Mouse (Mus musculus): ENCODE results near the gene Arvcf. TPM values are rescaled to one million over a fixed set of nuclear protein-coding genes. Genes with fewer than 3 reads are reported as not detected.

Arvcf gene
- polyA plus RNA-seq, 1 experiment from 2014 or later = 71.0 TPM

DNA sequence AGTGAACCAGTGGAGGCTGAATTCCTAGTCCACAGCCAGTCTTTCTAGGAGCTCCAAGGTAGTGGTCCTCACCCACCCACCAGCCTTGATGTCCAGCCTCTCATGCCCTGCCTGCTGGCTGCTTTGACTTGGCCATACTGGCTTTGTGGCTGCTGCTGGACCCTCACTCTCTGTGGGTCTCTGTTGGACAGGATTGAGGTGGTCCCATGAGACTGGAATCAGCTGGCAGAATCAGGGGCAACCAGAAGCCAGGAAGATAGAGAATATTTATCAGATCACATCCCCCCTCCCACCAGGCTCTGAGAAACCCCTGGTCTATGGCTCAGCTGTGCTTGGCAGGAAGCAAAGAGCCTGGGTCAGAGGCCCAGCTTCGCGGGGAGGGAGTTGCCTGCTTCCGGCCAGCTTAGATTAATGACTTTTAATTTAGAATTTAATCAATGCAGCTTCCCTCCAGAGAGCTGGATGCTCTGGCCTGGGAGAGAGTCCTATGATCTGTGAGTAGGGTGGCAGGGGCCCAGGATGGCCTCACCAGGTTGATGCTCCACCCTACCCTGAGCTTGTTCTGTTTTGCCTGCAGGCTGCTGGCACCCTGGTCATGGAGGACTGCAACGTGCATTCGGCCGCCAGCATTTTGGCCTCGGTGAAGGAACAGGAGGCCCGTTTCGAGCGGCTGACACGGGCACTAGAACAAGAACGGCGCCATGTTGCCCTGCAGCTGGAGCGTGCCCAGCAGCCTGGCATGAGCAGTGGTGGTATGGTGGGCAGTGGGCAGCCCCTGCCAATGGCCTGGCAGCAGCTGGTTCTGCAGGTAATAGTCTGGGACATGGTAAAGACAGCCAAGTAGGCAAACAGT lies 40.8 kb downstream of the Arvcf start:
- Histone ChIP-seq H3K9me3 (ENCODE audit: control insufficient read depth, low read length) (no peaks in the 10 kb centered on the region), H3K4me3 (ENCODE audit: low read depth, low read length) (no peak overlapping the region), H3K36me3 (ENCODE audit: control insufficient read depth, insufficient read depth, low read length) (no peaks in the 10 kb centered on the region), H3K9ac (ENCODE audit: low read length) (peak overlapping the region; percentile 7; the same call in 1 of the 2 replicates), H3K27me3 (ENCODE audit: control insufficient read depth, insufficient read depth, low read length) (no peaks in the 10 kb centered on the region), H3K27ac (ENCODE audit: low read depth, low read length) (peak overlapping the region; percentile 37), H3K4me1 (ENCODE audit: control insufficient read depth, insufficient read depth, low read length) (peaks cover 42% of the 10 kb centered on the region), H3K4me2 (no peak overlapping the region)
- DNase-seq (ENCODE audit: low spot score, missing footprints) (no peak), ATAC-seq (ENCODE audit: low FRiP score) (no peak)
- WGBS = 93% methylated on average over 14 of the region's 14 CpGs

DNA sequence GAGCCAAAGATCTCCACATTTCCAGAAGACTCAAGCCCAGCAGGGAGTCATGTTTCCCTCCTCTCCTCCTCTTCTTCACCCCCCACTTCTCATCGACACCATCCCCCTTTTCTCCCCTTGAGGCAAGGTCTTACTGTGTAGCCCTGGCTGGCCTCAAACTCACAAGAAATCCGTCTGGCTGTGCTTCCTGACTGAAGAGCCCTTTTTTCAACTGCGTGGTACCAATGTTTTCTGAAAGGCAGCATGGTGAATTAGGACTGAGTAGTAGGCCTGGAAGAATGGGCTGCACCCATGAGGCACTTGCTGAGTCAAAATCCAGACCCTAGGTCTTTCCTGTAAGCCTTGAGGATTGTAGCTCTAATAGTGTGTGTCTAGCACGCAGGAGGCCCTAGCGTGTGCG lies 42.4 kb downstream of the Arvcf start:
- Histone ChIP-seq H3K9ac (ENCODE audit: low read length) (no peak overlapping the region), H3K27ac (ENCODE audit: low read depth, low read length) (no peak overlapping the region), H3K4me2 (no peak overlapping the region), H3K9me3 (ENCODE audit: control insufficient read depth, low read length) (no peaks in the 10 kb centered on the region), H3K4me1 (ENCODE audit: control insufficient read depth, insufficient read depth, low read length) (peaks cover 51% of the 10 kb centered on the region), H3K4me3 (ENCODE audit: low read depth, low read length) (no peak overlapping the region), H3K36me3 (ENCODE audit: control insufficient read depth, insufficient read depth, low read length) (no peaks in the 10 kb centered on the region), H3K27me3 (ENCODE audit: control insufficient read depth, insufficient read depth, low read length) (no peaks in the 10 kb centered on the region)
- peak; percentile 75 for DNase-seq (ENCODE audit: low spot score, missing footprints)
- 75% methylated on average over 6 of the region's 6 CpGs for WGBS
- ATAC-seq (ENCODE audit: low FRiP score) = no peak

DNA sequence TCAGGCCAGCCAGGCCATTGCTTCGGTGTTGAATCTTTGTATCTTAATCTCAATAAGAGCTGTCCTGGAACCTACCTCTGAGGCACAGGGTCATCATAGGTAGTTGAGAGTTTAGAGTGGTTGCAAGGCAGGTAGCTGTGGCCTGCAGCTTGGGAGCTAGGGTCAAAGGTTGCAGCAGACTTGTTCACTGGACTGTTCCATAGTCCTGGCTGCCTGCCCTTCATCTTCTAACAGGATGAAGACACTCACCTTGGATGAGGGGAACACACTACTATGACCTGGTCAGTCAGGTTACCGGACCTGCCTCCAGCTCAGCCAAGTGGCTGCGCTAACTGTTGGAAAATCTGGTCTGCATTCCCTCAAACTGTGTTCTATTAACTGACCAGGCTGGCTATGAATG lies 43.1 kb downstream of the Arvcf start:
- 98% methylated on average over 3 of the region's 3 CpGs for whole genome bisulfite sequencing
- no peak for DNase-seq (ENCODE audit: low spot score, missing footprints)
- no peaks in the 10 kb centered on the region for H3K9me3 ChIP-seq (ENCODE audit: control insufficient read depth, low read length)
- no peaks in the 10 kb centered on the region for H3K27me3 ChIP-seq (ENCODE audit: control insufficient read depth, insufficient read depth, low read length)
- no peak overlapping the region for H3K4me3 ChIP-seq (ENCODE audit: low read depth, low read length)
- no peak for ATAC-seq (ENCODE audit: low FRiP score)
- no peak overlapping the region for H3K9ac ChIP-seq (ENCODE audit: low read length)
- H3K4me2 ChIP-seq = no peak overlapping the region
- no peaks in the 10 kb centered on the region for H3K36me3 ChIP-seq (ENCODE audit: control insufficient read depth, insufficient read depth, low read length)
- peaks cover 58% of the 10 kb centered on the region for H3K4me1 ChIP-seq (ENCODE audit: control insufficient read depth, insufficient read depth, low read length)
- H3K27ac ChIP-seq (ENCODE audit: low read depth, low read length) = no peak overlapping the region

DNA sequence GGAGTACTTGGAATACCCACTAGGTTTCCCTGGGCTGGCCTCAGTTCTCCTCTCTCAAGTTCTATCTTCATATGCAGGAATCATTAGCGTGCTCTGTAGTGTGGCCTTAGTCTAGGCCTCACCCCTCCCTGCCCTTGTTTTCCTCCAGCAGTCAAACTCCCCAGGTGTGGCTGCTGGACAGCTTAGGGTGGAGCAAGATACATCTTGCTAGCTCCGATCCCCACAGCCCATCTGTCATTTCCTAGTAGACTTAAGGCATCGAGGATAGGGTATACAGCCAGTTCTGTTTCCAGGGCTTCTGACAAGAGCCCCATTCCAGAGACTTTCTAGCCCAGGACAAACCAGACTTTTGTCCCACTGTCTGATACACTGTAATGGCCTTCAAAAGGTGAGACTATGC lies 43.7 kb downstream of the Arvcf start:
- Histone ChIP-seq H3K27me3 (ENCODE audit: control insufficient read depth, insufficient read depth, low read length) (no peaks in the 10 kb centered on the region), H3K4me1 (ENCODE audit: control insufficient read depth, insufficient read depth, low read length) (peaks cover 63% of the 10 kb centered on the region), H3K36me3 (ENCODE audit: control insufficient read depth, insufficient read depth, low read length) (no peaks in the 10 kb centered on the region), H3K4me3 (ENCODE audit: low read depth, low read length) (no peak overlapping the region), H3K4me2 (no peak overlapping the region), H3K9me3 (ENCODE audit: control insufficient read depth, low read length) (no peaks in the 10 kb centered on the region), H3K9ac (ENCODE audit: low read length) (no peak overlapping the region), H3K27ac (ENCODE audit: low read depth, low read length) (peak overlapping the region; percentile 14; the same call in 1 of the 2 replicates)
- WGBS = 83% methylated on average over 3 of the region's 3 CpGs
- ATAC-seq (ENCODE audit: low FRiP score) = no peak
- DNase-seq (ENCODE audit: low spot score, missing footprints) = peak; percentile 82

DNA sequence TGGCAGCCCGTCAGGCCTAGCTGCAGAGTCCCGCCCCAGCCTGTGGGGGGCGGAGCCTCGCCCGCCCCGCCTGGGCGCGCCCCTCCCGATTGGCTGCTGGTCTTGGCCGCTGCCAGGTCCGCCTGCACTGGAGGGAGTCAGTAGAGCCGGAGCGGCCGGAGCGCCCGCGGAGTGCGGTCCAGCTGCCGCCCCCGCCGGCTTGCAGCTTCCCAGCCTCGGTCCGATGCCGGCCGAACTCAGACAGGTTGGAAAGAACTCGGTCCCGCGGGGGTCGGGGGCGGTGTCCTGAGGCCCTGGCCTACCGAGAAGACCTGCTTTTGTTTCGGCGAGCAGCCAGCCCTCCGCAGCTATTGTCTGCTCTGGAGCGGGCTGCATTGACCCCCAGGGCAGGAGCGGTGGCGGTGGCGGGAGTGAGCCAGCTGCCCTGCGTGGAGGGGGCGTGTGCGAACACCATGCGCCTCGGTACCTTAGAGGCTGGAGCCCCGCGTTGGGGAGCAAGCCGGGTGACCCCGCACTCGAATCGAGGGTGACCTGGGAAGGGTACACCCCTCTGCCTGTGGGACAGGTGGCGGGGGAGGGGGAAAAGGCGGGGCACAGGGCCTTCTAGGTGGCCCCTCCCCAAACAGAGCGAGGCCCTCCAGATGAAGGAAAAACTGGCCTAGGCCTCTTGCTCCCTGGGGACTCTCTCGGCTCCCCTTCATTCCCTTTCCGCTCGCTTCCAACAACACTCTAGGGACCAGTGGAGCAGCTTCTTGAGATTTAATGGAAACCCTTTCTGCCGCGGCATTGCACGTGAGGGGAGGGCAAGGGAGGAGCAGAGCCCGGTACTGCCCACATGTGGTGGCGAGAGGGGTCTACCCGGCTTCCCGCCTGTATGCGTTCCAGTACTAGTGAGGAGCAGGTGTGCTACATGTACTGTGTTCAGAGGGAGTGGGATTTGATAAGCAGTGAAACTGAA lies 44.8 kb downstream of the Arvcf start:
- Histone ChIP-seq H3K9ac (ENCODE audit: low read length) (peak overlapping the region; percentile 90), H3K36me3 (ENCODE audit: control insufficient read depth, insufficient read depth, low read length) (peaks cover 9% of the 10 kb centered on the region), H3K9me3 (ENCODE audit: control insufficient read depth, low read length) (no peaks in the 10 kb centered on the region), H3K4me1 (ENCODE audit: control insufficient read depth, insufficient read depth, low read length) (peaks cover 54% of the 10 kb centered on the region), H3K4me2 (peak overlapping the region; percentile 64), H3K27ac (ENCODE audit: low read depth, low read length) (peak overlapping the region; percentile 87), H3K27me3 (ENCODE audit: control insufficient read depth, insufficient read depth, low read length) (no peaks in the 10 kb centered on the region), H3K4me3 (ENCODE audit: low read depth, low read length) (peak overlapping the region; percentile 85)
- DNase-seq (ENCODE audit: low spot score, missing footprints) = peak; percentile 98
- under 1% methylated on average over 61 of the region's 63 CpGs for WGBS
- ATAC-seq (ENCODE audit: low FRiP score) = peak; percentile 87

DNA sequence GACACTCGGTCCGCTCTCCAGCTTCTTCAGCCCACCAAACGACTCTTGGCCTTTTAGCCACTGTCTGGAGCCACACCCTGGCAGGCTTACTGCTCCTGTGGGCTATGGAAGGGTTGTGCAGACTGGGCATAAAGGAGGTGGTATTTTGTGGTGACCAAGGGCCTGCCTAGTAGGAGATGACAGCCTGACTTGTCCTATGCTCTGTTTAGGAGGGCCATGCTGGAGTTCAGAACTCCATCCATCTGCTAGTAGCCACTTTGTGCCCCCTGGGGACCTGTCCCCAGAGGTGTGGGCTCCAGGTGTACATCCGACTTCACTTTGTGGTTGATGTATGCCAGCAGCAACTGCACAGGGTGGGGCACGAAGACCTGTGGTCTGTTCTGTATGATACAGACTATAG lies 45.6 kb downstream of the Arvcf start:
- WGBS = 56% methylated on average over 5 of the region's 5 CpGs

DNA sequence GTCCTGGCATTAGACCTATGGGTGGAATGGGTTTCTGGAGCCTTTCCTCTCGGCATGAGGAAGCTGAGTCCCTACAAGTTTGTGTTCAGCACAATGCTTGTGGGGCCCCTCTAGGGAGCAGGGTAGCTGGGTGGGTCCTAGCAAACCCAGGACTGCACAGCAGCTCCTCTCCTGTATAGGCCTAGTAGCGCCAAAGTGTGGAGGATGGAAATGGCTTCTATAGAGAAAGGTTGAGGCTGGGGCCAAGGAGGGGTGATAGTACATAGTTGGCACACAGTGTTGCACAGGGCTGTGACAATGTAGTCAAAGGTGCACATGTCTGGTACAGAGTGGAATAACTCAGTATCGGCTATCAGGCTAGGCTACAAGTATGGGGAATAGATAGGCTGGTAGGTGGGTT lies 46.1 kb downstream of the Arvcf start:
- ATAC-seq (ENCODE audit: low FRiP score) (no peak), DNase-seq (ENCODE audit: low spot score, missing footprints) (peak; percentile 85)
- H3K4me1 ChIP-seq (ENCODE audit: control insufficient read depth, insufficient read depth, low read length) = peaks cover 47% of the 10 kb centered on the region
- peak overlapping the region; percentile 85 for H3K4me3 ChIP-seq (ENCODE audit: low read depth, low read length)
- peak overlapping the region; percentile 64 for H3K4me2 ChIP-seq
- WGBS = 73% methylated on average over 3 of the region's 3 CpGs
- H3K36me3 ChIP-seq (ENCODE audit: control insufficient read depth, insufficient read depth, low read length) = peaks cover 21% of the 10 kb centered on the region
- 0 out of 2 replicates have a peak overlapping the region, but pooled peaks have one; percentile 87 for H3K27ac ChIP-seq (ENCODE audit: low read depth, low read length)
- peak overlapping the region; percentile 90 for H3K9ac ChIP-seq (ENCODE audit: low read length)
- H3K27me3 ChIP-seq (ENCODE audit: control insufficient read depth, insufficient read depth, low read length) = no peaks in the 10 kb centered on the region
- no peaks in the 10 kb centered on the region for H3K9me3 ChIP-seq (ENCODE audit: control insufficient read depth, low read length)

More for the DNA sequence above, 45.6 kb downstream of the Arvcf start:
- Histone ChIP-seq H3K4me3 (ENCODE audit: low read depth, low read length) (peak overlapping the region; percentile 85), H3K27me3 (ENCODE audit: control insufficient read depth, insufficient read depth, low read length) (no peaks in the 10 kb centered on the region), H3K4me1 (ENCODE audit: control insufficient read depth, insufficient read depth, low read length) (peaks cover 47% of the 10 kb centered on the region), H3K9me3 (ENCODE audit: control insufficient read depth, low read length) (no peaks in the 10 kb centered on the region), H3K36me3 (ENCODE audit: control insufficient read depth, insufficient read depth, low read length) (peaks cover 16% of the 10 kb centered on the region), H3K27ac (ENCODE audit: low read depth, low read length) (peak overlapping the region; percentile 87; the same call in 1 of the 2 replicates), H3K9ac (ENCODE audit: low read length) (peak overlapping the region; percentile 90), H3K4me2 (peak overlapping the region; percentile 64)
- ATAC-seq (ENCODE audit: low FRiP score) (no peak), DNase-seq (ENCODE audit: low spot score, missing footprints) (peak; percentile 85)

DNA sequence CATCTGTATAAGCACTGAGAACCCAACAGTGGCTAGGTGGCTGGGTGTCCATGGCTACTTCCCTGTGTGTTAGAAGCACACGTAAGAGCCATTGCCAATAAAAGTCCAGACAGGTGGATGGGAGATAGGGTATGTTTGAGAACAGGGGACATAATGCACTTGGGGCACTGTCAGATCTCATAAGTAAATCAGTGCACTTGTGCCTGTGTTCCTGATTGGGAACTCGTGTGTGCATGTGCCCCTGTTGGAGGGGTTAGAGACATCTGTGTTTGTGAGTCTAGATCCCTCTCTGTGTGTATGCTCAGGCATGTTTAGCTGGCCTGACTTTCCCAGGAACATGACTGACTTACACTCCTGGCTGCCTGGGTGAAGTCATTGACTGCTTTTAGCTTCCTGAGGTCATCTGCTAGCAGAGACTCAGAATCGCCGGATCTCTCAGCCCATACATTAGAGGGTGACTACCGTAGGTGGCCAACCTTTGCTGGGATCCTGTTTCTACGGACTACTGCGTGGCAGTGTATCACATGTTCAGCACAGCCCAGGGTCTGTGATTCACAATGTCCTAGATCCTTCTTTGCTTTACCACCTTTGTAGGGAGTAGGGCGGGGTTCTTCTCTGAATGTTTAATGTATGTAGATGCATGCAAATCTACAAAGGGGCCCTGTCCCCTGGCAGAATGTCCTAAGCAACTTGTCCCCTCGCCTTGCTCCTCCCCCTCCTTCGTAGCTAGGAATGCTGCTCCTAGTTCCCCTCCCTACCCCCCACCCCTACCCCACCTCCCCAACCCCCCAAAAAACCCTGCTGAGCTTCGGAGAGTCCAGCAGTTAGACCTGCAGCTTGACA lies 47.0 kb downstream of the Arvcf start:
- Histone ChIP-seq H3K4me3 (ENCODE audit: low read depth, low read length) (0 out of 2 replicates have a peak overlapping the region, but pooled peaks have one; percentile 5), H3K9me3 (ENCODE audit: control insufficient read depth, low read length) (no peaks in the 10 kb centered on the region), H3K36me3 (ENCODE audit: control insufficient read depth, insufficient read depth, low read length) (peaks cover 28% of the 10 kb centered on the region), H3K9ac (ENCODE audit: low read length) (peak overlapping the region; percentile 49; the same call in 1 of the 2 replicates), H3K27ac (ENCODE audit: low read depth, low read length) (peak overlapping the region; percentile 84), H3K4me1 (ENCODE audit: control insufficient read depth, insufficient read depth, low read length) (peaks cover 53% of the 10 kb centered on the region), H3K4me2 (peak overlapping the region; percentile 64), H3K27me3 (ENCODE audit: control insufficient read depth, insufficient read depth, low read length) (no peaks in the 10 kb centered on the region)
- ATAC-seq (ENCODE audit: low FRiP score) (peak; percentile 57), DNase-seq (ENCODE audit: low spot score, missing footprints) (peak; percentile 94)
- 15% methylated on average over 11 of the region's 11 CpGs for WGBS
